Mouse (Mus musculus): ENCODE measurements around the gene Cbarp.
"Not testable (repeated sequence)": the region's sequence is repeated elsewhere in the genome, so short reads cannot be mapped to it uniquely, and the experiment has no call there.

The Cbarp gene

GRCm38 (mm10) chr10:80169651-80170050 is 29.0 kb upstream of the Cbarp start:
- no peak for DNase-seq

- no peak for DNase-seq
Observed at GRCm38 (mm10) chr10:80169070-80169469, 28.4 kb upstream of the Cbarp start.

- peak; percentile 93 for DNase-seq
Observed at GRCm38 (mm10) chr10:80168038-80168661, 27.5 kb upstream of the Cbarp start.

GRCm38 (mm10) chr10:80167460-80168037 is 26.9 kb upstream of the Cbarp start:
- DNase-seq: peak; percentile 97

- not testable (repeated sequence) for DNase-seq
Observed at GRCm38 (mm10) chr10:80166136-80166535, 25.5 kb upstream of the Cbarp start.

- peak; percentile 63 for DNase-seq
Observed at GRCm38 (mm10) chr10:80165392-80166128, 24.9 kb upstream of the Cbarp start, which contains the start of gene Cirbp. Gene Cirbp (plus strand): TSS chr10:80165985.

- DNase-seq: peak; percentile 97
Observed at GRCm38 (mm10) chr10:80164998-80165344, 24.3 kb upstream of the Cbarp start.

- DNase-seq: peak; percentile 55
Observed at GRCm38 (mm10) chr10:80164161-80164997, 23.7 kb upstream of the Cbarp start.

- peak; percentile 46 for DNase-seq
Observed at GRCm38 (mm10) chr10:80163721-80164120, 23.1 kb upstream of the Cbarp start.

GRCm38 (mm10) chr10:80162716-80163299 is 22.2 kb upstream of the Cbarp start:
- DNase-seq: peak; percentile 23

GRCm38 (mm10) chr10:80162243-80162608 is 21.6 kb upstream of the Cbarp start:
- no peak for DNase-seq

GRCm38 (mm10) chr10:80161522-80162242 is 21.0 kb upstream of the Cbarp start:
- DNase-seq: peak; percentile 73

- DNase-seq: peak; percentile 98
Observed at GRCm38 (mm10) chr10:80160455-80161371, 20.1 kb upstream of the Cbarp start.

GRCm38 (mm10) chr10:80159561-80160454 is 19.2 kb upstream of the Cbarp start:
- DNase-seq: peak; percentile 99

- DNase-seq: peak; percentile 77
Observed at GRCm38 (mm10) chr10:80159021-80159560, 18.5 kb upstream of the Cbarp start.

- DNase-seq: peak; percentile 78
Observed at GRCm38 (mm10) chr10:80158307-80158986, 17.8 kb upstream of the Cbarp start.

GRCm38 (mm10) chr10:80157141-80157929 is 16.7 kb upstream of the Cbarp start:
- no peak for DNase-seq

GRCm38 (mm10) chr10:80156752-80157053 is 16.1 kb upstream of the Cbarp start:
- peak; percentile 55 for DNase-seq
